Mouse (Mus musculus) ES-Bruce4 (cell line): ENCODE results near the gene Rbm47.

Experiments
- CTCF ChIP-seq: IDR thresholded peaks from one replicate; pipeline ENCODE4 v1.8.1; 2011; ENCODE audit warnings: low read depth, low read length
- EP300 ChIP-seq: IDR thresholded peaks from 2 replicates; pipeline ENCODE4 v1.6.1; 2011; ENCODE audit warnings: low read depth, low read length; ENCODE audit not compliant: insufficient read depth

GRCm38 (mm10) chr5:66125418-66125817, 47.5 kb downstream of the Rbm47 start:
- no peak for TF ChIP-seq CTCF
- no peak for TF ChIP-seq EP300
